Mouse (Mus musculus): ENCODE measurements around the gene B130006D01Rik. TPM values are rescaled to one million over a fixed set of nuclear protein-coding genes. Genes with fewer than 3 reads are reported as not detected.

B130006D01Rik gene
- polyA plus RNA-seq, 1 experiment from 2014 or later = 1.2 TPM

GRCm38 (mm10) chr11:95714411-95714810 is 9.0 kb upstream of the B130006D01Rik start:
- Histone ChIP-seq H3K27ac (replicated peaks) (0 out of 2 replicates have a peak overlapping the region, but pooled peaks have one; percentile 97), H3K9ac (peak overlapping the region; percentile 73; the same call in 1 of the 2 replicates), H3K9me3 (replicated peaks) (no peaks in the 10 kb centered on the region), H3K4me3 (replicated peaks) (peak overlapping the region; percentile 92), H3K36me3 (no peaks in the 10 kb centered on the region), H3K27me3 (no peaks in the 10 kb centered on the region), H3K4me1 (peaks cover 32% of the 10 kb centered on the region), H3K4me2 (replicated peaks) (peak overlapping the region; percentile 85)
- ATAC-seq (ENCODE audit: insufficient number of reproducible peaks, low FRiP score, low TSS enrichment, low read depth) = no peak
- 34% methylated on average over 7 of the region's 7 CpGs for WGBS

- Histone ChIP-seq H3K4me1 (peaks cover 32% of the 10 kb centered on the region), H3K9me3 (replicated peaks) (no peaks in the 10 kb centered on the region), H3K4me3 (replicated peaks) (no peak overlapping the region), H3K9ac (no peak overlapping the region), H3K27ac (replicated peaks) (no peak overlapping the region), H3K27me3 (no peaks in the 10 kb centered on the region), H3K4me2 (replicated peaks) (no peak overlapping the region), H3K36me3 (no peaks in the 10 kb centered on the region)
- 59% methylated on average over 8 of the region's 8 CpGs for WGBS
- no peak for ATAC-seq (ENCODE audit: insufficient number of reproducible peaks, low FRiP score, low TSS enrichment, low read depth)
Measured at GRCm38 (mm10) chr11:95716136-95716535, 7.3 kb upstream of the B130006D01Rik start.

- Histone ChIP-seq H3K4me2 (replicated peaks) (no peak overlapping the region), H3K9me3 (replicated peaks) (no peaks in the 10 kb centered on the region), H3K4me3 (replicated peaks) (no peak overlapping the region), H3K4me1 (peaks cover 17% of the 10 kb centered on the region), H3K9ac (no peak overlapping the region), H3K36me3 (no peaks in the 10 kb centered on the region), H3K27ac (replicated peaks) (no peak overlapping the region), H3K27me3 (no peaks in the 10 kb centered on the region)
- WGBS = 88% methylated on average over 3 of the region's 3 CpGs
- no peak for ATAC-seq (ENCODE audit: insufficient number of reproducible peaks, low FRiP score, low TSS enrichment, low read depth)
Measured at GRCm38 (mm10) chr11:95719356-95719755, 4.0 kb upstream of the B130006D01Rik start.

- H3K4me3 ChIP-seq (replicated peaks) = no peak overlapping the region
- no peaks in the 10 kb centered on the region for H3K4me1 ChIP-seq
- H3K27me3 ChIP-seq = no peaks in the 10 kb centered on the region
- no peaks in the 10 kb centered on the region for H3K36me3 ChIP-seq
- no peaks in the 10 kb centered on the region for H3K9me3 ChIP-seq (replicated peaks)
- no peak for ATAC-seq (ENCODE audit: insufficient number of reproducible peaks, low FRiP score, low TSS enrichment, low read depth)
- H3K27ac ChIP-seq (replicated peaks) = no peak overlapping the region
- 91% methylated on average over 4 of the region's 4 CpGs for WGBS
- no peak overlapping the region for H3K9ac ChIP-seq
- H3K4me2 ChIP-seq (replicated peaks) = no peak overlapping the region
Measured at GRCm38 (mm10) chr11:95724466-95724865, 1.1 kb downstream of the B130006D01Rik start.

- 61% methylated on average over 4 of the region's 4 CpGs for WGBS
- no peak for ATAC-seq (ENCODE audit: insufficient number of reproducible peaks, low FRiP score, low TSS enrichment, low read depth)
- no peaks in the 10 kb centered on the region for H3K4me1 ChIP-seq
Measured at GRCm38 (mm10) chr11:95726156-95726555, 2.8 kb downstream of the B130006D01Rik start.

GRCm38 (mm10) chr11:95727947-95728346 is 4.6 kb downstream of the B130006D01Rik start:
- WGBS = 86% methylated on average over 5 of the region's 5 CpGs

More at GRCm38 (mm10) chr11:95726156-95726555, 2.8 kb downstream of the B130006D01Rik start:
- H3K4me2 ChIP-seq (replicated peaks) = no peak overlapping the region
- no peak overlapping the region for H3K27ac ChIP-seq (replicated peaks)
- no peaks in the 10 kb centered on the region for H3K36me3 ChIP-seq
- H3K9ac ChIP-seq = no peak overlapping the region
- no peaks in the 10 kb centered on the region for H3K9me3 ChIP-seq (replicated peaks)
- H3K4me3 ChIP-seq (replicated peaks) = no peak overlapping the region
- no peaks in the 10 kb centered on the region for H3K27me3 ChIP-seq

GRCm38 (mm10) chr11:95728916-95729907 is 5.8 kb downstream of the B130006D01Rik start:
- Histone ChIP-seq H3K4me1 (no peaks in the 10 kb centered on the region), H3K36me3 (no peaks in the 10 kb centered on the region), H3K4me2 (replicated peaks) (no peak overlapping the region), H3K27me3 (no peaks in the 10 kb centered on the region), H3K9me3 (replicated peaks) (no peaks in the 10 kb centered on the region), H3K9ac (no peak overlapping the region), H3K4me3 (replicated peaks) (no peak overlapping the region), H3K27ac (replicated peaks) (no peak overlapping the region)
- 84% methylated on average over 12 of the region's 12 CpGs for WGBS
- ATAC-seq (ENCODE audit: insufficient number of reproducible peaks, low FRiP score, low TSS enrichment, low read depth) = no peak

More at GRCm38 (mm10) chr11:95727947-95728346, 4.6 kb downstream of the B130006D01Rik start:
- Histone ChIP-seq H3K36me3 (no peaks in the 10 kb centered on the region), H3K4me2 (replicated peaks) (no peak overlapping the region), H3K4me3 (replicated peaks) (no peak overlapping the region), H3K4me1 (no peaks in the 10 kb centered on the region), H3K9ac (no peak overlapping the region), H3K9me3 (replicated peaks) (no peaks in the 10 kb centered on the region), H3K27me3 (no peaks in the 10 kb centered on the region), H3K27ac (replicated peaks) (no peak overlapping the region)
- no peak for ATAC-seq (ENCODE audit: insufficient number of reproducible peaks, low FRiP score, low TSS enrichment, low read depth)

- H3K36me3 ChIP-seq = no peaks in the 10 kb centered on the region
- no peak overlapping the region for H3K9ac ChIP-seq
- no peak overlapping the region for H3K4me3 ChIP-seq (replicated peaks)
- no peak for ATAC-seq (ENCODE audit: insufficient number of reproducible peaks, low FRiP score, low TSS enrichment, low read depth)
- H3K27ac ChIP-seq (replicated peaks) = no peak overlapping the region
- no peaks in the 10 kb centered on the region for H3K9me3 ChIP-seq (replicated peaks)
- no peak overlapping the region for H3K4me2 ChIP-seq (replicated peaks)
- H3K27me3 ChIP-seq = no peaks in the 10 kb centered on the region
- 88% methylated on average over 2 of the region's 2 CpGs for WGBS
- no peaks in the 10 kb centered on the region for H3K4me1 ChIP-seq
Measured at GRCm38 (mm10) chr11:95734485-95734884, 11.1 kb downstream of the B130006D01Rik start.

- H3K9ac ChIP-seq = no peak overlapping the region
- no peak for ATAC-seq (ENCODE audit: insufficient number of reproducible peaks, low FRiP score, low TSS enrichment, low read depth)
- no peaks in the 10 kb centered on the region for H3K4me1 ChIP-seq
- H3K9me3 ChIP-seq (replicated peaks) = no peaks in the 10 kb centered on the region
- H3K4me2 ChIP-seq (replicated peaks) = no peak overlapping the region
- no peak overlapping the region for H3K4me3 ChIP-seq (replicated peaks)
- 61% methylated on average over 3 of the region's 3 CpGs for WGBS
- H3K27ac ChIP-seq (replicated peaks) = no peak overlapping the region
- H3K36me3 ChIP-seq = no peaks in the 10 kb centered on the region
- no peaks in the 10 kb centered on the region for H3K27me3 ChIP-seq
Measured at GRCm38 (mm10) chr11:95737811-95738210, 14.4 kb downstream of the B130006D01Rik start.

GRCm38 (mm10) chr11:95744521-95744920 is 21.1 kb downstream of the B130006D01Rik start:
- Histone ChIP-seq H3K27ac (replicated peaks) (no peak overlapping the region), H3K27me3 (no peaks in the 10 kb centered on the region), H3K9ac (no peak overlapping the region), H3K4me3 (replicated peaks) (no peak overlapping the region), H3K36me3 (peaks cover 6% of the 10 kb centered on the region), H3K4me2 (replicated peaks) (no peak overlapping the region), H3K9me3 (replicated peaks) (no peaks in the 10 kb centered on the region), H3K4me1 (no peaks in the 10 kb centered on the region)
- ATAC-seq (ENCODE audit: insufficient number of reproducible peaks, low FRiP score, low TSS enrichment, low read depth) = no peak
- 85% methylated on average over 2 of the region's 2 CpGs for WGBS

- Histone ChIP-seq H3K27me3 (no peaks in the 10 kb centered on the region), H3K27ac (replicated peaks) (no peak overlapping the region), H3K36me3 (peaks cover 17% of the 10 kb centered on the region), H3K4me3 (replicated peaks) (no peak overlapping the region), H3K9me3 (replicated peaks) (no peaks in the 10 kb centered on the region), H3K4me1 (no peaks in the 10 kb centered on the region), H3K4me2 (replicated peaks) (no peak overlapping the region), H3K9ac (no peak overlapping the region)
- 86% methylated on average over 4 of the region's 4 CpGs for WGBS
- ATAC-seq (ENCODE audit: insufficient number of reproducible peaks, low FRiP score, low TSS enrichment, low read depth) = no peak
Measured at GRCm38 (mm10) chr11:95746821-95747220, 23.4 kb downstream of the B130006D01Rik start.

All from embryonic facial prominence, embryonic 15.5 days (tissue).